In genomic region chr13:108251106-108251505, GRCm38 (mm10) we compare ENCODE assay signal across 19 mouse cellular contexts.
"Had no signal": no experiment of that assay in that cellular context is flagged by ENCODE, and none has a peak within 500 bp of the region (broad histone marks: within the 10 kb centered on the region; RNA-seq: fewer than 3 reads in every experiment).

No protein-coding gene starts in this region.

- H3K27ac ChIP-seq: liver, embryonic 12.5 days; liver, embryonic 14.5 days; midbrain, embryonic 10.5 days; midbrain, embryonic 12.5 days; neural tube, embryonic 13.5 days; neural tube, embryonic 15.5 days had no signal

- ATAC-seq: liver, embryonic 12.5 days; midbrain, embryonic 16.5 days had no signal

- H3K27me3 ChIP-seq: liver, embryonic 12.5 days; midbrain, embryonic 12.5 days; neural tube, embryonic 13.5 days; neural tube, embryonic 15.5 days had no signal

- DNase-seq: lung, adult 18-20 months; lung, postnatal 4 days; midbrain, embryonic 14.5 days; retina, postnatal 1 day; right cerebral cortex, adult 18-20 months; right cerebral cortex, postnatal 25 days; right cerebral cortex, postnatal 4 days; spleen, adult 18-20 months; thymus, adult 18-20 months; thymus, postnatal 14 days; thymus, postnatal 36 days had no signal

- H3K36me3 ChIP-seq: liver, embryonic 12.5 days; midbrain, embryonic 10.5 days; midbrain, embryonic 12.5 days; neural tube, embryonic 13.5 days; neural tube, embryonic 15.5 days had no signal

- H3K4me1 ChIP-seq: liver, embryonic 12.5 days; midbrain, embryonic 10.5 days; midbrain, embryonic 12.5 days; neural tube, embryonic 13.5 days; neural tube, embryonic 15.5 days had no signal

- H3K4me2 ChIP-seq: liver, embryonic 12.5 days; midbrain, embryonic 12.5 days; neural tube, embryonic 13.5 days; neural tube, embryonic 15.5 days had no signal

- H3K4me3 ChIP-seq: liver, embryonic 12.5 days; midbrain, embryonic 10.5 days; midbrain, embryonic 12.5 days; myocyte; neural tube, embryonic 13.5 days; neural tube, embryonic 15.5 days had no signal

- H3K9ac ChIP-seq: liver, embryonic 12.5 days; liver, embryonic 14.5 days; midbrain, embryonic 12.5 days; neural tube, embryonic 13.5 days; neural tube, embryonic 15.5 days had no signal

- H3K9me3 ChIP-seq: liver, embryonic 12.5 days; midbrain, embryonic 10.5 days; midbrain, embryonic 12.5 days; neural tube, embryonic 13.5 days; neural tube, embryonic 15.5 days had no signal
